Mouse (Mus musculus): ENCODE measurements around the gene 1700016K19Rik. TPM values are rescaled to one million over a fixed set of nuclear protein-coding genes. Genes with fewer than 3 reads are reported as not detected.

1700016K19Rik gene
- polyA plus RNA-seq, 1 experiment, result 1.1 TPM

GRCm38 (mm10) chr11:76039271-76040053, 39.8 kb downstream of the 1700016K19Rik start:
- peak; percentile 76 to 92 for DNase-seq
- 39% methylated on average over 3 of the region's 3 CpGs for WGBS
- H3K27me3 ChIP-seq (ENCODE audit: control insufficient read depth, insufficient read depth, low read length), result no peaks in the 10 kb centered on the region

GRCm38 (mm10) chr11:76040106-76040505, 40.4 kb downstream of the 1700016K19Rik start:
- no peak for DNase-seq
- no peak overlapping the region for H3K4me3 ChIP-seq (replicated peaks; ENCODE audit: insufficient read depth, low read depth, low read length)
- H3K4me1 ChIP-seq (ENCODE audit: control insufficient read depth, insufficient read depth, low read length), result peaks cover 52% of the 10 kb centered on the region
- no peak for TF ChIP-seq CTCF (IDR thresholded peaks at IDR 0.05; ENCODE audit: borderline replicate concordance, insufficient read depth, low read depth, low read length)
- TF ChIP-seq POLR2A (IDR thresholded peaks at IDR 0.05; ENCODE audit: borderline replicate concordance, insufficient read depth, low read length), result no peak
- 91% methylated on average over 8 of the region's 8 CpGs for WGBS
- H3K27me3 ChIP-seq (ENCODE audit: control insufficient read depth, insufficient read depth, low read length), result no peaks in the 10 kb centered on the region
- H3K27ac ChIP-seq (ENCODE audit: insufficient read depth, low read length), result peak overlapping the region; percentile 62; the same call in 1 of the 2 replicates

More at GRCm38 (mm10) chr11:76039271-76040053, 39.8 kb downstream of the 1700016K19Rik start:
- no peak for TF ChIP-seq CTCF (IDR thresholded peaks at IDR 0.05; ENCODE audit: borderline replicate concordance, insufficient read depth, low read depth, low read length)
- no peak for TF ChIP-seq POLR2A (IDR thresholded peaks at IDR 0.05; ENCODE audit: borderline replicate concordance, insufficient read depth, low read length)
- Histone ChIP-seq H3K4me3 (replicated peaks; ENCODE audit: insufficient read depth, low read depth, low read length) (no peak overlapping the region), H3K4me1 (ENCODE audit: control insufficient read depth, insufficient read depth, low read length) (peaks cover 54% of the 10 kb centered on the region), H3K27ac (ENCODE audit: insufficient read depth, low read length) (peak overlapping the region; percentile 62; the same call in 1 of the 2 replicates)

- TF ChIP-seq CTCF (IDR thresholded peaks at IDR 0.05; ENCODE audit: borderline replicate concordance, insufficient read depth, low read depth, low read length) (no peak), POLR2A (IDR thresholded peaks at IDR 0.05; ENCODE audit: borderline replicate concordance, insufficient read depth, low read length) (no peak)
- Histone ChIP-seq H3K4me1 (ENCODE audit: control insufficient read depth, insufficient read depth, low read length) (peaks cover 48% of the 10 kb centered on the region), H3K27me3 (ENCODE audit: control insufficient read depth, insufficient read depth, low read length) (no peaks in the 10 kb centered on the region), H3K27ac (ENCODE audit: insufficient read depth, low read length) (0 out of 2 replicates have a peak overlapping the region, but pooled peaks have one; percentile 34), H3K4me3 (replicated peaks; ENCODE audit: insufficient read depth, low read depth, low read length) (no peak overlapping the region)
- WGBS, result 32% methylated on average over 4 of the region's 4 CpGs
- peak in 1 of 2 experiments; percentile 59 for DNase-seq
Observed at GRCm38 (mm10) chr11:76040761-76041376, 41.2 kb downstream of the 1700016K19Rik start.

GRCm38 (mm10) chr11:76042041-76042638, 42.4 kb downstream of the 1700016K19Rik start:
- 81% methylated on average over 10 of the region's 10 CpGs for WGBS
- Histone ChIP-seq H3K4me1 (ENCODE audit: control insufficient read depth, insufficient read depth, low read length) (peaks cover 50% of the 10 kb centered on the region), H3K27me3 (ENCODE audit: control insufficient read depth, insufficient read depth, low read length) (no peaks in the 10 kb centered on the region), H3K4me3 (replicated peaks; ENCODE audit: insufficient read depth, low read depth, low read length) (no peak overlapping the region), H3K27ac (ENCODE audit: insufficient read depth, low read length) (no peak overlapping the region; the same call in 1 of the 2 replicates)
- TF ChIP-seq CTCF (IDR thresholded peaks at IDR 0.05; ENCODE audit: borderline replicate concordance, insufficient read depth, low read depth, low read length), result no peak
- no peak for TF ChIP-seq POLR2A (IDR thresholded peaks at IDR 0.05; ENCODE audit: borderline replicate concordance, insufficient read depth, low read length)
- no peak for DNase-seq

- no peak for TF ChIP-seq POLR2A (IDR thresholded peaks at IDR 0.05; ENCODE audit: borderline replicate concordance, insufficient read depth, low read length)
- no peak for TF ChIP-seq CTCF (IDR thresholded peaks at IDR 0.05; ENCODE audit: borderline replicate concordance, insufficient read depth, low read depth, low read length)
- Histone ChIP-seq H3K27ac (ENCODE audit: insufficient read depth, low read length) (no peak overlapping the region), H3K4me3 (replicated peaks; ENCODE audit: insufficient read depth, low read depth, low read length) (no peak overlapping the region), H3K4me1 (ENCODE audit: control insufficient read depth, insufficient read depth, low read length) (peaks cover 44% of the 10 kb centered on the region), H3K27me3 (ENCODE audit: control insufficient read depth, insufficient read depth, low read length) (no peaks in the 10 kb centered on the region)
- peak in 1 of 2 experiments; percentile 48 for DNase-seq
- WGBS, result 39% methylated on average over 5 of the region's 5 CpGs
Observed at GRCm38 (mm10) chr11:76042882-76043281, 43.2 kb downstream of the 1700016K19Rik start.

GRCm38 (mm10) chr11:76044468-76044867, 44.8 kb downstream of the 1700016K19Rik start:
- no peaks in the 10 kb centered on the region for H3K27me3 ChIP-seq (ENCODE audit: control insufficient read depth, insufficient read depth, low read length)
- no peak overlapping the region for H3K4me3 ChIP-seq (replicated peaks; ENCODE audit: insufficient read depth, low read depth, low read length)
- H3K27ac ChIP-seq (ENCODE audit: insufficient read depth, low read length), result no peak overlapping the region
- DNase-seq, result no peak
- TF ChIP-seq POLR2A (IDR thresholded peaks at IDR 0.05; ENCODE audit: borderline replicate concordance, insufficient read depth, low read length), result no peak
- TF ChIP-seq CTCF (IDR thresholded peaks at IDR 0.05; ENCODE audit: borderline replicate concordance, insufficient read depth, low read depth, low read length), result no peak
- WGBS, result 39% methylated on average over 6 of the region's 6 CpGs
- peaks cover 33% of the 10 kb centered on the region for H3K4me1 ChIP-seq (ENCODE audit: control insufficient read depth, insufficient read depth, low read length)

- no peak for TF ChIP-seq CTCF (IDR thresholded peaks at IDR 0.05; ENCODE audit: borderline replicate concordance, insufficient read depth, low read depth, low read length)
- no peak for TF ChIP-seq POLR2A (IDR thresholded peaks at IDR 0.05; ENCODE audit: borderline replicate concordance, insufficient read depth, low read length)
- H3K27ac ChIP-seq (ENCODE audit: insufficient read depth, low read length), result no peak overlapping the region
- H3K4me1 ChIP-seq (ENCODE audit: control insufficient read depth, insufficient read depth, low read length), result peaks cover 33% of the 10 kb centered on the region
- no peaks in the 10 kb centered on the region for H3K27me3 ChIP-seq (ENCODE audit: control insufficient read depth, insufficient read depth, low read length)
- 71% methylated on average over 6 of the region's 6 CpGs for WGBS
- no peak overlapping the region for H3K4me3 ChIP-seq (replicated peaks; ENCODE audit: insufficient read depth, low read depth, low read length)
- DNase-seq, result no peak
Observed at GRCm38 (mm10) chr11:76045367-76045766, 45.7 kb downstream of the 1700016K19Rik start.

Data from cerebellum, adult 2 months (tissue).